Mouse (Mus musculus): ENCODE results near the gene Lmf1. TPM values are rescaled to one million over a fixed set of nuclear protein-coding genes. Genes with fewer than 3 reads are reported as not detected.

Lmf1 gene
- polyA plus RNA-seq, 1 experiment from 2014 or later, result 15.0 TPM

- 51% methylated on average over 4 of the region's 4 CpGs for WGBS (ENCODE audit: insufficient replicate concordance)
- Histone ChIP-seq H3K9ac (no peak overlapping the region), H3K4me3 (no peak overlapping the region), H3K27ac (no peak overlapping the region), H3K4me2 (no peak overlapping the region), H3K9me3 (replicated peaks) (no peaks in the 10 kb centered on the region), H3K27me3 (replicated peaks) (peaks cover 79% of the 10 kb centered on the region), H3K4me1 (0 out of 2 replicates have a peak, but pooled peaks cover 4% of the 10 kb centered on the region), H3K36me3 (no peaks in the 10 kb centered on the region)
- ATAC-seq, result no peak
Observed at GRCm38 (mm10) chr17:25559634-25560033, 19.3 kb upstream of the Lmf1 start.

DNA sequence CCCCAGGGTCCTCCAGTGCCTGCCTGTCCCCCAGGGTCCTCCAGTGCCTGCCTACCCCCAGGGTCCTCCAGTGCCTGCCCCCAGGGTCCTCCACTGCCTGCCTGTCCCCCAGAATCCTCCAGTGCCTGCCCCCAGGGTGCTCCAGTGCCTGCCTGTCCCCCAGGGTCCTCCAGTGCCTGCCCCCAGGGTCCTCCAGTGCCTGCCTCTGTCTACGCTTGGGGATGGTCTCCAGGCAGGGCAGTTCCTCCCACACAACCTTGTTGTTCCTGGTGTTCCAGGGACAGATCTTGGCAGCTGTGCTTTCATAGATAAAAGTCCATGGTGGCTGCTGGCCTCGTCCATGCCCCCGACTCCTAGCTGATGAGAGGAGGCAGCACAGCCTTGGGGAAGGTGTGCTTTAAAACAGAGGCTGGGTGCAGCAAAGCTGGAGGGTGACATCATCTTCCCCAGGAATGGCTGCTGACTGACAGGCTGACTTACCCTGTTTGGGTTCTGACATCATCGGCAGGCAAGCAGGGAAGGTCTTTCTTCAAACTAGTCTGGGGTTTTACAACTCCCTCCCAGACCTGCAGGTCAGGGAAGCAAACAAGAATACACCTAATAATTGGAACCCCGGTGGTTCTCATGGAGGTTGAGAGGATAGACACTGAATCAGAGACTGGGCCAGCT is 18.2 kb upstream of the Lmf1 start:
- no peak overlapping the region for H3K9ac ChIP-seq
- 40% methylated on average over 5 of the region's 5 CpGs for WGBS (ENCODE audit: insufficient replicate concordance)
- no peak for ATAC-seq
- H3K4me2 ChIP-seq, result no peak overlapping the region
- no peaks in the 10 kb centered on the region for H3K36me3 ChIP-seq
- no peaks in the 10 kb centered on the region for H3K9me3 ChIP-seq (replicated peaks)
- H3K27ac ChIP-seq, result no peak overlapping the region
- H3K4me3 ChIP-seq, result no peak overlapping the region
- 0 out of 2 replicates have a peak, but pooled peaks cover 4% of the 10 kb centered on the region for H3K4me1 ChIP-seq
- peaks cover 76% of the 10 kb centered on the region for H3K27me3 ChIP-seq (replicated peaks)

GRCm38 (mm10) chr17:25561223-25562028 is 17.5 kb upstream of the Lmf1 start:
- H3K4me3 ChIP-seq, result no peak overlapping the region
- H3K36me3 ChIP-seq, result no peaks in the 10 kb centered on the region
- H3K9ac ChIP-seq, result no peak overlapping the region
- peaks cover 73% of the 10 kb centered on the region for H3K27me3 ChIP-seq (replicated peaks)
- H3K9me3 ChIP-seq (replicated peaks), result no peaks in the 10 kb centered on the region
- H3K27ac ChIP-seq, result no peak overlapping the region
- ATAC-seq, result no peak
- H3K4me2 ChIP-seq, result no peak overlapping the region
- H3K4me1 ChIP-seq, result 0 out of 2 replicates have a peak, but pooled peaks cover 2% of the 10 kb centered on the region
- 73% methylated on average over 16 of the region's 16 CpGs for WGBS (ENCODE audit: insufficient replicate concordance)

- Histone ChIP-seq H3K4me1 (no peaks in the 10 kb centered on the region), H3K36me3 (no peaks in the 10 kb centered on the region), H3K9me3 (replicated peaks) (no peaks in the 10 kb centered on the region), H3K27ac (no peak overlapping the region), H3K4me3 (no peak overlapping the region), H3K27me3 (replicated peaks) (peaks cover 73% of the 10 kb centered on the region), H3K9ac (no peak overlapping the region), H3K4me2 (no peak overlapping the region)
- ATAC-seq, result no peak
- 56% methylated on average over 5 of the region's 5 CpGs for WGBS (ENCODE audit: insufficient replicate concordance)
Observed at GRCm38 (mm10) chr17:25564481-25564880, 14.4 kb upstream of the Lmf1 start.

DNA sequence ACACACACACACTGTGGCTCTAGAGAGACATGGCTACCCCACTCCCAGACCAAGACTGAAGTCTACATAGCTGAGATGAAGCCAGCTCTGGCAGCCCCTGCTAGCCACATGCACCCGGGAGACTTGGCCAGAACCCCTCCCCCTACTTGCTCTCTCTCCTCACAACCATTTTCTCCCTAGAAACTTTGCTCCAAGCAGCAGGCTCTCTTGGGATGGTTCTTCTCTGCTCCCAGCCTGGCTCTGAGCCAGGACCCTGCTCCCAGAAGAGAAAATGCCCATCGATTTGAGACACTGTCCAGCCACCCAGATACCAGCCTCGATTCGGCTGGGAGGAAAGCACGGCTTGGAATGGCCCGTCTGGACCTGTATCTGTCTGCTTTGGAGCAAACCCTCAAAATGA is 13.6 kb upstream of the Lmf1 start:
- WGBS (ENCODE audit: insufficient replicate concordance), result 26% methylated on average over 6 of the region's 6 CpGs
- no peaks in the 10 kb centered on the region for H3K9me3 ChIP-seq (replicated peaks)
- peaks cover 73% of the 10 kb centered on the region for H3K27me3 ChIP-seq (replicated peaks)
- no peak overlapping the region for H3K27ac ChIP-seq
- no peak overlapping the region for H3K4me3 ChIP-seq
- H3K4me1 ChIP-seq, result peaks cover 5% of the 10 kb centered on the region
- H3K4me2 ChIP-seq, result no peak overlapping the region
- no peak for ATAC-seq
- H3K9ac ChIP-seq, result no peak overlapping the region
- H3K36me3 ChIP-seq, result no peaks in the 10 kb centered on the region

- WGBS (ENCODE audit: insufficient replicate concordance), result 65% methylated on average over 17 of the region's 17 CpGs
- no peaks in the 10 kb centered on the region for H3K36me3 ChIP-seq
Observed at GRCm38 (mm10) chr17:25565860-25566600, 12.9 kb upstream of the Lmf1 start.

GRCm38 (mm10) chr17:25567261-25567660 is 11.6 kb upstream of the Lmf1 start:
- Histone ChIP-seq H3K27me3 (replicated peaks) (peaks cover 82% of the 10 kb centered on the region), H3K27ac (no peak overlapping the region), H3K4me1 (peaks cover 16% of the 10 kb centered on the region), H3K4me3 (no peak overlapping the region), H3K9me3 (replicated peaks) (no peaks in the 10 kb centered on the region), H3K9ac (no peak overlapping the region), H3K36me3 (no peaks in the 10 kb centered on the region), H3K4me2 (no peak overlapping the region)
- no peak for ATAC-seq
- 68% methylated on average over 13 of the region's 13 CpGs for WGBS (ENCODE audit: insufficient replicate concordance)

More at GRCm38 (mm10) chr17:25565860-25566600, 12.9 kb upstream of the Lmf1 start:
- no peaks in the 10 kb centered on the region for H3K9me3 ChIP-seq (replicated peaks)
- no peak overlapping the region for H3K4me2 ChIP-seq
- peaks cover 73% of the 10 kb centered on the region for H3K27me3 ChIP-seq (replicated peaks)
- no peak overlapping the region for H3K9ac ChIP-seq
- no peak for ATAC-seq
- H3K27ac ChIP-seq, result no peak overlapping the region
- peaks cover 13% of the 10 kb centered on the region for H3K4me1 ChIP-seq
- no peak overlapping the region for H3K4me3 ChIP-seq

DNA sequence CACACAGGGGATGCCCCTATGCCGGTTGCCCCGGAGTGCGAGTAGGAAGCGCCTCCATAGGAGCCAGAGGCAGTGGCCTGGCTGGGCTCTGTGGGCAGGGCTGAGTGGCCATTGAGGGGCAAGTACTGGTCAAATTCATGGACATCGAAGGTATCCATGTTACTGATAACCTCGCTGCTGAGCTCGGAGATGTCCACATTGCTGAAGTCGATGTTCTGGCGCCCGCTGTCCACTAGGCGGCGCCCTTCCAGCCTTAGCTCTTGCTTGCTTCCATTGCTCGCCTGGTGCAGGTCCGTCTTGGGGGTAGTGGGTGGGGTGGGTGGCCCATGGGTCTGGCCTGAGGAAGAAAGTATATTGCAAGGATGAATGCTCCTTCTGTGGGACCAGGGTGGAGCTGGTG is 11.1 kb upstream of the Lmf1 start:
- Histone ChIP-seq H3K27me3 (replicated peaks) (peaks cover 86% of the 10 kb centered on the region), H3K9ac (no peak overlapping the region), H3K4me3 (no peak overlapping the region), H3K36me3 (no peaks in the 10 kb centered on the region), H3K4me2 (no peak overlapping the region), H3K9me3 (replicated peaks) (no peaks in the 10 kb centered on the region), H3K27ac (no peak overlapping the region), H3K4me1 (peaks cover 16% of the 10 kb centered on the region)
- ATAC-seq, result no peak
- WGBS (ENCODE audit: insufficient replicate concordance), result 13% methylated on average over 14 of the region's 14 CpGs

DNA sequence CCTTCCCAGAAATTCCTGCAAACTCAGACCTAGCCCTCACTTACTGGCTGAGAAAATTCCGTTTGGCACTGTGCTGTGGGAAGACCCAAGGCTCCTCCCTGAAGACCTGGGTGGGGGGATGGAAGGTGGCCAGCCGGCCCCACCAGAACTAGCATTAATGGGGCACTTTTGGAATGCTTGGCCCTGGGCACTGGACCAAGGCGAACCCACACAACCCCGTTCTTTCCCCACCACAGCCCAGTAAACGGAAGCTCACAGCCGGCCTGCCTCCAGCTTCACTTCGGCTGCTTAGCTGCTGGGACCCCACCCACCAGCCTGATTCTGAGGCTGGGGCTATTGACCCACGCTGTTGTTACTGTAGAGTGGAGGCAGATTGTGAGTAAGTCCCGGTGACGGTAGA is 10.7 kb upstream of the Lmf1 start:
- WGBS (ENCODE audit: insufficient replicate concordance), result 31% methylated on average over 10 of the region's 10 CpGs
- Histone ChIP-seq H3K4me3 (no peak overlapping the region), H3K27me3 (replicated peaks) (peaks cover 91% of the 10 kb centered on the region), H3K27ac (no peak overlapping the region), H3K4me1 (peaks cover 16% of the 10 kb centered on the region), H3K36me3 (no peaks in the 10 kb centered on the region), H3K9ac (no peak overlapping the region), H3K4me2 (no peak overlapping the region), H3K9me3 (replicated peaks) (no peaks in the 10 kb centered on the region)
- ATAC-seq, result no peak

GRCm38 (mm10) chr17:25568880-25569279 is 10.0 kb upstream of the Lmf1 start:
- H3K4me2 ChIP-seq, result no peak overlapping the region
- H3K4me1 ChIP-seq, result peaks cover 16% of the 10 kb centered on the region
- no peak overlapping the region for H3K27ac ChIP-seq
- H3K9ac ChIP-seq, result no peak overlapping the region
- H3K36me3 ChIP-seq, result no peaks in the 10 kb centered on the region
- H3K4me3 ChIP-seq, result no peak overlapping the region
- H3K27me3 ChIP-seq (replicated peaks), result peaks cover 93% of the 10 kb centered on the region
- WGBS (ENCODE audit: insufficient replicate concordance), result 81% methylated on average over 11 of the region's 11 CpGs
- H3K9me3 ChIP-seq (replicated peaks), result no peaks in the 10 kb centered on the region
- no peak for ATAC-seq

DNA sequence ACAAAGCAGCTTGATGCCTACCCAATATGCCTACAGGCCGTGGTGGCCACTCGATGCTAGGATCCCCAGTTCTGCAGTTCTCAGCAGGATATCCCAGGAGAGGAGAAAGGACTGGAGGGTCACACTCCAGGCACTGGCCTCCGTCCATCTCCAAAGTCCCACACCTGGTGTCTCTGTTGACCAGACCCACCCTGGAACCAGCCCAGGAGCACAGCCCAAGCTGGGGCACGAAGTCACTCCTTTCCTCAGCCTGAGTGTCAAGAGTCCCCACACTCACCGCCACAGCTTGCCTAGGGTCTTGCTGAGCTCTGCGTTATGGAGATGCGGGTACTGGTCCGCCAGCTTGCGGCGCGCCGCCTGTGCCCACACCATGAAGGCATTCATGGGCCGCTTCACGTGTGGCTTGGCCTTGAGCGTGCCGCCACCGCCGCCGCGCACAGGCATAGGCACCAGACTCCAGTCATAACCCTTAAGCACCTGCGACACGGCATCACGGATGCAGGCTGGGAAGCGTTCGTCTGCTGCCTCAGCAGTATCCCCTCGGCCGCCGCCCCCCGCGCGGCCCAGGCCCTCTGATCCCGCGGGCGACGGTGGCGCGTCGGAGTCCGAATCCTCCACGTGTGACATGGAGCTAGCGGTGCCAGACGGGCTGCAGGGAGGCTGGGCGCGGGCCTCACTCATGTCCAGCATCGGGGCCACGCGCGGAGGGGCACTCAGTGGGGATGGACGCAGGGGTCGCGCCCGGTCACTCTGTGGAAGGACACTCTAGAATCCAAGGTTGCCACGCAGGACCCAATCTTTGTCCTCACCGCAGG is 8.8 kb upstream of the Lmf1 start:
- 0 out of 2 replicates have a peak, but pooled peaks have one; percentile 5 for ATAC-seq
- H3K9me3 ChIP-seq (replicated peaks), result no peaks in the 10 kb centered on the region
- H3K4me3 ChIP-seq, result peak overlapping the region; percentile 50
- peak overlapping the region; percentile 76 for H3K4me2 ChIP-seq
- 6% methylated on average over 54 of the region's 54 CpGs for WGBS (ENCODE audit: insufficient replicate concordance)
- H3K9ac ChIP-seq, result peak overlapping the region; percentile 30; the same call in 1 of the 2 replicates
- H3K27me3 ChIP-seq (replicated peaks), result peaks cover 95% of the 10 kb centered on the region
- H3K27ac ChIP-seq, result no peak overlapping the region
- no peaks in the 10 kb centered on the region for H3K36me3 ChIP-seq
- H3K4me1 ChIP-seq, result peaks cover 16% of the 10 kb centered on the region

Measured in liver, embryonic 12.5 days (tissue).